Mouse (Mus musculus) B cell, adult 2 months (primary cell): ENCODE results near the gene Olfr1450.
"Not testable (repeated sequence)": the region's sequence is repeated elsewhere in the genome, so short reads cannot be mapped to it uniquely, and the experiment has no call there.

Experiments used
- DNase-seq, 2 experiments: peaks; one replicate each; pipeline ENCODE4 v3.0.0; 2022

The Olfr1450 gene

GRCm38 (mm10) chr19:12949958-12950357 is at the start of gene Olfr1450:
Gene Olfr1450 (plus strand): TSS chr19:12950258.
- DNase-seq: no peak

DNA sequence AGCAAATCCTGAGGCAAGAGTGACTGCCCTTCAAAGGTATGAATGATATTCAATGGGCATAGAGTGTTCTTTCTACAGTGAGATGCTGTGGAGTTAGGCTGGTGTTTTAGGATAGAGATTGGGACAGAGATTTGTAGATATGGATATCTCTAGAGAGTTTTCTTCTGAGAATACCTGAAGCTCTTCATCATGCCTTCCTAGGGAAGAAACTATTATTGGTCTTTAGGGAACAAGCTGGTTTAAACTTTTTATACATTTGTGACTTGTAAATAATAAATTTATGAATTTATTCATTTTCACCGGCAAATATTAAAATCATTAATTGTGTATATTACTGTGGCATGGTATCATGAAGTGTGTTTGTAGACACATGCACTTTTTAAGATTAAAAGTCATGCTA is 46.4 kb upstream of the Olfr1450 start, which contains the start of gene Olfr1447:
Gene Olfr1447 (minus strand): TSS at position 101 of the 400 bp plus-strand sequence.
- DNase-seq: no peak

- DNase-seq: no peak
Measured at GRCm38 (mm10) chr19:12924319-12924718, 25.7 kb upstream of the Olfr1450 start, which contains the start of gene Olfr1448. Gene Olfr1448 (minus strand): TSS chr19:12924419.

- no peak for DNase-seq
Measured at GRCm38 (mm10) chr19:12930540-12930939, 19.5 kb upstream of the Olfr1450 start, which contains the start of gene Olfr1449. Gene Olfr1449 (plus strand): TSS chr19:12930840.

GRCm38 (mm10) chr19:12970082-12970481 is 20.0 kb downstream of the Olfr1450 start:
- not testable (repeated sequence) for DNase-seq

GRCm38 (mm10) chr19:12992316-12992715 is 42.3 kb downstream of the Olfr1450 start:
- DNase-seq: not testable (repeated sequence)

DNA sequence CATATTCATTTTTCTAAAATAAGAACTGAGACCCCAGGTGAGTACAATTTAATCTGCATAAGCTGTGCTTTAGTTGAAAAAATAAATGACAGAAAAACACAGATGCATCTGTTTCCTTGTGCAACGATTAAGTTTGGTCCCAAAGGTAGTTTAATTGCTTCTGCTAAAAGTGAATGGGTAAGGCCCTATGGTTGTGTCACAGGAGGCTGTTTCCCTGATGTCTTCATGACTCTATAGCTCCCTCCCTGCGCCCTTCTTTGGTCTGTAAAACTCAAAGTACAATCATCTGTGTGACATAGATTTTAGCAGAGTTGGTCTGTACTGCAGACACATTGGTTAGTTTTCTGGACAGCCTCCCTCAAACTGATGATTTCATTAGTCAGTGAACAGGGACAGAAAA is 44.7 kb downstream of the Olfr1450 start, which contains the start of gene Olfr1451:
Gene Olfr1451 (plus strand): TSS at position 301 of the 400 bp plus-strand sequence.
- DNase-seq: no peak
